Mouse (Mus musculus) C2C12 (cell line): ENCODE data around the gene Emb.

ENCODE experiments used
- CEBPB ChIP-seq: IDR thresholded peaks from one replicate; pipeline ENCODE4 v1.6.1; 2011; ENCODE audit warnings: low read depth, mild to moderate bottlenecking, control low read depth, moderate library complexity
- CTCF ChIP-seq: IDR thresholded peaks from one replicate; pipeline ENCODE4 v1.5.1; 2011; ENCODE audit not compliant: control insufficient read depth, insufficient read depth, insufficient read length
- FOSL1 ChIP-seq: IDR thresholded peaks from one replicate; pipeline ENCODE4 v1.8.0; 2011; ENCODE audit warnings: mild to moderate bottlenecking, low read length; ENCODE audit not compliant: poor library complexity, insufficient read depth, severe bottlenecking
- MAX ChIP-seq: IDR thresholded peaks from one replicate; pipeline ENCODE4 v1.6.1; 2011; ENCODE audit warnings: mild to moderate bottlenecking, control low read depth
- MYOD1 ChIP-seq: IDR thresholded peaks from one replicate; pipeline ENCODE4 v1.6.1; 2011; ENCODE audit warnings: low read depth; ENCODE audit not compliant: control insufficient read depth, insufficient read length
- MYOG ChIP-seq: IDR thresholded peaks from one replicate; pipeline ENCODE4 v1.6.1; 2011; ENCODE audit not compliant: control insufficient read depth, insufficient read length; ENCODE audit errors: extremely low read depth
- USF1 ChIP-seq: IDR thresholded peaks from one replicate; pipeline ENCODE4 v1.6.1; 2011; ENCODE audit warnings: low read depth, mild to moderate bottlenecking, control low read depth, moderate library complexity

DNA sequence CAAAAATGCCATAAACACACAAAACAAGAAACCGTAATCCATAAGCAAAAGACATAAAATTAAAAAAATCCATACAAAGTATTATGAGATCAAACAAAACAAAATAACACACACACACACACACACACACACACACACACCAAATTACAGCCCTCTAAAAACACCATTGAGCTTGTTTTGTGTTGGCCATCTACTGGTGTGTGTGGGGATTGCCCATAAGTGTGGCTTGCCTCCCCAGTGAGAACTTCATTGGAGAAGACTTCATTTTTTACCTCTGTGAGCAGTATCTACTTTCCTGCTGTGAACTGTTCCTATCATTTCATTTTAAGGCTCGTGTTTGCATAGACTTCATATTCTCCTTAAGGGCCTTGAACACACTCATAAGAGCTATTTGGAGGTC is 78.6 kb downstream of the Emb start:
- TF ChIP-seq CTCF (no peak), MAX (no peak), MYOD1 (no peak), USF1 (no peak), MYOG (no peak), FOSL1 (no peak), CEBPB (no peak)
